Mouse (Mus musculus): ENCODE results near the gene Kctd11.
A peak's percentile ranks its signal among the peaks of the same experiment; 100 is the strongest.

Kctd11 gene

DNA sequence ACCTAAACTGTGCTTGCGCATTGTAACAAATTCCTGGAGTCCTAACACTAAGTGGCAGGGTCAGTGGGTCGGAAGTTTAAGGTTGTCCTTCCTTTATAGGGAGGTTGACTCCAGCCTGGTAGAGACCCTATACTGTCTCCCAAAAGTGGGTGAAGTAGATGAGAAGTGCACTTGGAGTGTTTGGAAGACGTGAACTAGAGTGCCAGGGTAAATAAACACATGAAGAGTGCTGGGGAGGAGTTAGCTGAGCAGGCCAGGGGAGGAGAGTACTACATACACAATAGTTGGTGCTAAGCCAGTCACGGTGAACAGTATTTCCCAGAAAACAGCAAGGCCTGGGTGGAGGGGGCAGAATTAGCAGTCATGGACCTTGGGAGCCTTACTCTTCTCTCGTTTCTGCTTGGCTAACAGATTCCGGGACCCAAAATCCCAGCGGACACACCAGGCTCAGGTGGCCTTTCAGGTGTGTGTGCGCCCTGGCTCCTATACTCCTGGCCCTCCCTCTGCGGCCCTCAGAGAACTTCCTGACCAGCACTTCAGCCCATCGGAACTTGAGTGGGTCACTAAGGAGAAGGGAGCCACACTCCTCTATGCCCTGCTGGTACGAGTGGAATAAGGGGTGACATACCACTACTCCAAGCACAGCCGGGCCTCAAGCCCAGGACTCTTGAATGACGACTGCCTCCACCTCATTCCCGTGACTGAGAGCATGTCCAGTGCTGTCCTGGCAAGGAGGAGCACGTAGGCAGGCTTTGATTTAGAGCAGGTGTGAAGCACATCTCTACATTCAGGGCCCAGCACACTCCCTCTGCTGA is 31.7 kb upstream of the Kctd11 start:
- DNase-seq (ENCODE audit: low spot score), result no peak

DNA sequence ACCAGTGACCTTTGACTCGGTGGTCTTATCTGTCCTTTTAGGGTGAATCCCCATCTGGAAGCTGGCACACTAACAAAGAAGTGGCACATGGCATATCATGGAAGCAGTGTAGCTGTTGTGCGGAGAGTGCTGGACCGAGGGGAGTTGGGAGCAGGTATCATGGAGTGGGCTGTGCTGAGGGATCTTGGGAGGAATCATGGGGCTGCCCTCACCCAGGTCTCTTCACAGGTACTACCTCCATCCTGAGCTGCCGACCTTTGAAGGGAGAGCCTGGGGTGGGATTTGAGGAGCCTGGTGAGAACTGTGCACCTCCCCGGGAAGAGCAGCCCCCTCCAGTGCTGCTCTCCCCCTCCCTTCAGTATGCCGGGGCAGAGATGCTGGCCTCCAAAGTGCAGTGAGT is 30.5 kb upstream of the Kctd11 start:
- DNase-seq (ENCODE audit: low spot score), result no peak

DNA sequence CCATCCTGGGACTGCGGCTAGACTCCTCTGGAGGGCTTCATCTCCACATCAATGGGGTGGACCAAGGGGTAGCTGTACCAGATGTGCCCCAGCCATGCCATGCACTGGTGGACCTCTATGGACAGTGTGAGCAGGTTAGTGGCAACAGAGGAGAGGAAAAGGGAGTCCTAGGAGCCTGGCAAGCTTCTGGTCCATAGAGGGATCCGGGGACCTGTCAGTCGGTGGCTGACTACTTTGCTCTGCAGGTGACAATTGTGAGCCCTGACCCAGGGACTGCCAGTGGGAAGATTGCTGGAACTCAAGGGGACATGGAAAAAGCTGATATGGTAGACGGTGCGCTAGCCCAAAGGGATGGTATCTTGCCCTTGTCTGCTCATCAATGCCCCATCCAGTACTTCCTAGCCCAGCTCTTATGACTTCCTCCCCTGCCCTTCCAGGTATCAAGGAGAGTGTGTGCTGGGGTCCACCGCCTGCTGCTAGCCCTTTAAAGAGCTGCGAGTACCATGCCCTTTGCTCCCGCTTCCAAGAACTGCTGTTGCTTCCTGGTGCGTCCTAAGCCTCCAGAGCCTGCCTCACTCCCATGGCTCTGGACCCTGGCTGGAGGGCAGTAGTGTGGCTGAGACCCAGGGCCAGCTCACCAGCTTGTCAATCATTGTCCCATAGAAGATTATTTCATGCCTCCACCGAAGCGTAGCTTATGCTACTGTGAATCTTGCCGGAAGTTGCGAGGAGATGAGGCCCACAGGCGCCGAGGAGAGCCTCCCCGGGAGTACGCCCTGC is 29.8 kb upstream of the Kctd11 start:
- no peak for DNase-seq (ENCODE audit: low spot score)

DNA sequence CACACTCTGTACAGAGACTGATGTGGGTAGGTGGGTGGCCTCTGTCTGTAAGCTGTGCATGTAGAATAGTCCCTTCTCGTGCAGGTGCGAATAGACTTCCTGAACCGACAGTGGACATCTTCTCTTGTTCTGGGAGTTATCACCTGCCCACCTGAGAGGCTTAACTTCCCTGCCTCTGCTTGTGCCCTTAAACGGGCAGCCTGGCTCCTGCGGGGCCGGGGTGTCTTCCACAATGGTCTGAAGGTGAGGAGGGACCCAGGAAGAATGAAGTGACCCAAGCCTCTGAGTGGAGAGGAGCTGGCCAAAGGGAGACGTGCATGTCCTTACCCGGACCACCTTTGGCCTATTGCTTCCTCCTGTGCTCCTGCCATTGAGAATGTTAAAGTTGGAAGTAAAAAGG is 29.0 kb upstream of the Kctd11 start:
- no peak for DNase-seq (ENCODE audit: low spot score)

DNA sequence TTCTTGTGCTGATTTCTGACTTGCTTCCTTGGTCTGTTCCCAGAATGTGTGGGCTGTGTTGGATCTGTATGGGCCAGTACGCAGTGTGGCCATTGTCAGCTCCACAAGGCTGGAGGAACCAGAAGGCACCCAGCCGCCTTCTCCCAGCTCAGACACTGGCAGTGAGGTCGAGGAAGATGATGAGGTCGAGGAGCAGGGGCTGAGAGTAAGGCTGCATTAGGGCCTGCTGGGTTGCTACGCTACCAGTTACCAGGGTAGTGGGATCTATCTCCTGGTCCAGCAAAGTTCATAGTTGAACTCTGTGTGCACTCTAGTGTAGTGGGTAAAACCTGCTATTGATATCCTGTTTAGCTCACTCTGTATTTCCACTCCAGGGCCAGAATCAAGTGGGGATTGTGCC is 28.0 kb upstream of the Kctd11 start:
- no peak for DNase-seq (ENCODE audit: low spot score)

DNA sequence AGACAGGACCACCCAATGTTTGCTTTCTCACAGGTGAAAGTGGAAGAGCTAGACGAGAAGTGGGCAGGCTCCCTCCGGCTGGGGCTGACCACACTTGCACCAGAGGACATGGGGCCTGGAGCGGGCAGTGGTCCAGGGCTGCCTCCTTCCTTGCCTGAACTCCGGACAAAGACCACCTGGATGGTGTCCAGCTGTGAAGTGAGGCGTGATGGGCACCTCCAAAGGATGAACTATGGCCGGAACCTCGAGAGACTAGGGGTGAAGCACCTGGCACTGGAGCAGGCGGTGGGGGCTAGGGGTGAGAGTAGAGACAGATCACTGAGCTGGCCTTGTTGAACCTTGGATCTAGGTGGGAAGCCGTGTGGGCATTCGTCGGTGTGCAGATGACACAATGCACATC is 27.4 kb upstream of the Kctd11 start:
- DNase-seq (ENCODE audit: low spot score), result no peak

DNA sequence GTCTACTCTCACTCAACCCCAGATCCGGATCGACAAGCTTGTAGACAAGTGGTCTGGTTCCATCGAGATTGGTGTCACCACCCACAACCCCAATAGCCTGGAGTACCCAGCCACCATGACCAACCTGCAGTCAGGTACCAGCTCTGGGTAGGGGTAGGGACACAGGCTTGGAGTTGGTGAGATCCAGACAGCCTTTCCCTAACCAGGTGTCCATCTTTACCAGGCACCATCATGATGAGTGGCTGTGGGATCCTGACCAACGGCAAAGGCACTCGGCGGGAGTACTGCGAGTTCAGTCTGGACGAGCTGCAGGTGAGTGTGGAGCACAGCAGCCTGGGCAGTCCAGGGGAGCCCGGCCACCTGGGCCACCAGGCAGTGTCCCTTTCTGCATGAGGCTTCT is 23.1 kb upstream of the Kctd11 start:
- no peak for DNase-seq (ENCODE audit: low spot score)

DNA sequence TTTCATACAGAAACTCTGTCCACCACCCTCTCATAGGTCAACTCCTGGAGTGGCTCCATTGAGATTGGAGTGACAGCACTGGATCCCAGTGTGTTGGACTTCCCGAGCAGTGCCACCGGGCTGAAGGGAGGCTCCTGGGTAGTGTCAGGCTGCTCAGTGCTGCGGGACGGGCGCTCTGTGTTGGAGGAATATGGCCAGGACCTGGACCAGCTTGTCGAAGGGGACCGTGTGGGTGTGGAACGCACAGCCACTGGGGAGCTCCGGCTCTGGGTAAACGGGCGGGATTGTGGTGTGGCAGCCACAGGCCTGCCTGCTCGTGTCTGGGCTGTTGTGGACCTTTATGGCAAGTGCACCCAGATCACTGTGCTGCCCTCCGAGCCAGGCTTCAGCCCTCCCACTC is 21.8 kb upstream of the Kctd11 start:
- DNase-seq (ENCODE audit: low spot score), result no peak

DNA sequence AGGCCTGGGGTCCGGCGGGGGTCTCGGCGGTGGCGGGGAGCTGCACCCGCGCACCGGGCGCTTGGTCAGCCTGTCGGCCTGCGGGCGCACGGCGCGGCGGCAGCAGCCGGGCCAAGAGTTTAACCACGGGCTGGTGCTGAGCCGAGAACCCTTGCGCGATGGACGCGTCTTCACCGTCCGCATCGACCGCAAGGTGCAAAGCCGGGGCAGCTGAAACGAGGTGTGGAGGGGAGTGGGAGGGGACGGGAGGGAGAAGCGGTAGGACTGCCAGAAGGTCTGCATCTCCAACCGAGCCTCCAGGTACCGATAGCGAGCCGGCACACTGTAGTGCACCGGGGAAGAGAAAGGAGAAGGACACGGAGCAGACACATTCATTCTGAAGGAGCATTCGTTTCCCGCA is 20.8 kb upstream of the Kctd11 start:
- DNase-seq (ENCODE audit: low spot score), result peak; percentile 40

DNA sequence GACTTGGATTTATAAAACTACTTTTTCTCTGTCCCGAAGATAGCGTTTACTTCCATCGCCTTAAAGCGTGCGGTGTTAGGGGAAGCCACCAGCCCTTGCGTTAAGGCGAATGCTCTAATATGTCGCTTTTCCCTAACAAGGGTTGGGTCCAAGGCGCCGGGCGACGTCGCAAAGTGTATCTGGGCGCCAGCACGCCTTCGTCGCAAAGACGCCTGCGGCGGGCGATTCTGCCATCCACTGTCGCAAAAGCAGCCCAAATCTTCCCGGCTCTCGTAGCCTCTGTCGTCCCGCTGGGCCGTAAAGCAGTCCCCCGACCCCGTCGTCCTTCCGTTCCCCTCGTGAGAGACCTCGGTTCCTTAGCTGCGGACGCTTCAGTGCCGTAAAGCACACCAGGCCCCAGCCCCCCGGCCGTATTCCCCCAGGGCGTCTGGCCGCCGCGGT is 20.2 kb upstream of the Kctd11 start:
- peak; percentile 99 for DNase-seq (ENCODE audit: low spot score)

DNA sequence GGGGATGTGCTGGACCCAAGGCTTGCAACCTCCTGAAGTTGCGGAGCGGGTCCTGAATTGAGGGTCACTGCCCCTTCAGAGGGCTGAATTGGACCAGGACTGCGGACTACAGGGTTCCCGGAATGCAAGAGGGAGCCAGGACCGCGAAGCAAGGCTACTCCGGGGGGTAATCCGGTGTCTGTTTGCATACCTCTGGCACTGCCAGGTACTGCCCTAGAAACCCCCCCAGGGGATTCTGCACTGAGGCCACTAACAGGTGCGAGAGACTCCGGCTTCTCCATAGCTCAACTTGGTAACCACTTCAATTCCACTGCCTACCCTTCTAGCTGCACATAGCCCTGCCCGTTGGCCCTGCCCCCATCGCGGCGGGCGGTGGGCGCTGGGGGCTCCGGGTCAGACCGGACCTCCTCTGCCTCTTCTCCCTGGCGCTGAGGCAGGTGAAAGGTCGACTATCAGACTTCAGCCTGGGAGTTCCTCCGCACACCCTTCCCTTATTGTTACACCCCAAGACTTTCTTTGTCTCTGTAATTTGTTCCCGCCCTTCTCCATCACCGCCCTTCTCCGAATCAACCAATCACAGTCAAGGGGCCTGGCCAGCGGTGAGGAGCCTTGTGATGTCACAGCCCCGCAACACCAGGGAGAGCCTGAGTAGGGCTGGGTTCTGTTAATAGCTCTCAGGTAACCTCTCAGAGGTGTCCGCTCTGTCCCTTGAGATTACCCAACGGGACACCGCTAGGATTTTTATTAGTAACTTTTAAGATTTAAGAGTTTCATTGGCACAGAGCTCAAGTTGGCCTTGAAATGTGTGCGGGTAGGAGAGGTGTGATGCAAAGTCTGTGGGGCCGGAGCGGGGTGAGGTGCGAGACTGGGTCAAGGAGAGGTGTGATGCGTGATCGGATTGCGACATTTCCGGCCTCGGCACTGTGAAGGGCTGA is 19.5 kb upstream of the Kctd11 start, which contains the start of the genes 2810408A11Rik and Neurl4:
Gene 2810408A11Rik (minus strand): TSS at position 517 of the 935 bp plus-strand sequence.
Gene Neurl4 (plus strand): TSS at position 602 of the 935 bp plus-strand sequence.
- peak; percentile 97 for DNase-seq (ENCODE audit: low spot score)

DNA sequence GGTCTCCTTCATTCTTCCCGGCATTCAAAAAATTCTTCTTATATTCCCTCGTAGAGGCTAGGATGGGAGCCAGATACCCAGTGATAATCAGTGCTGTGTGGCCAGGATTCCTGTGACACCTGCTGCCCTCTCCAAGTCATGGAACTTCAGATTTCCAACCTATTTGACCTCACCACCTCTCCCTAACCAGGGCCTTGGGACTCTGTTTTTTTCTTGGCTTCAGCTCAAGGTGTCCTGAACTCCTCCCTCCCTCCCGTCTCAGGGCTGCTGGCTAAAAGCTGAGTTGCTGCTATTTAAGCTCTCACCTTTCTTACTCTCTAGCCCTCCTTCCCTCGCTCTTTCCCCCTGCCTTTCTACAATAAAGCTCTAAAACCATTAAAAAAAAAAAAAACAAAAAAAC is 18.7 kb upstream of the Kctd11 start:
- peak; percentile 44 for DNase-seq (ENCODE audit: low spot score)

DNA sequence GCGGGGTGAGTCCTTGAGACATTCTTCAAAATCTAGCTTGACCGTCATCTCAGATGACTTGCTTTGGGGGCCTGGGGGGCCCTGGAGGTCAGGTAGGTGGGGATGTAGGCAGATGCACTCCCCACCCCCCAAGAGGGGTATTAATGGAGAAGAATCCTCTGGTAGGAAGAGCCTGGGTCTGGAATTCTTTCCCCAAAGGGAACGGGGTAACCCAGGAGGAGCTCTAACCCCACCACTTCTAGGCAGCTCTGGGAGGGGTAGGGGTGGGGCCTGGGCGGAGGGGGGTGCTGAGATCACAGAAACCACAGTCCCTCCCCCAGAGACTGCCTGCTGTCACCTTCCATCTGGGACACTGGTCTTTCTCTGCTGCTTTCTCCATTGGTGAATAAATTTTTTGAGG is 14.1 kb upstream of the Kctd11 start, which contains the start of gene Acap1:
Gene Acap1 (minus strand): TSS at position 249 of the 400 bp plus-strand sequence.
- DNase-seq (ENCODE audit: low spot score), result no peak

DNA sequence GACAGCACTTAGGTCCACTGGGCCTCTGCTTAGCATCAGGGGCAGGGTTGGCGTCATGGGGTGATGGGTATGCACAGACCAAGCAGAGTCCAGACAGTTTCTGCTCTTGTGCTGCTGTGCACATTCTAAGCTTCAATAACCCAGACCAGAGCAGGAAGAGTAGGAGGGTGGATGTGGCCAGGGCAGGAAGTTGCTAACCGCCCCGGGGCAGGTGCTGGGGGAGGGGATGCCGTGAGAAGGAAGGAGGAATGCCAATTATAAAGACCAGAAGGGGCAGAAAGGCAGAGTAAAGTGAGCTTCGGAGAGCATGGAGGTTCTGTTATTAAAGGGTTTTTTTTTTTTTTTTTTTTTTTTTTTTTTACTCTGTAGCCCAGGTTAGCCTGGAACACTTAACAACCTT is 13.5 kb upstream of the Kctd11 start:
- DNase-seq (ENCODE audit: low spot score), result no peak

DNA sequence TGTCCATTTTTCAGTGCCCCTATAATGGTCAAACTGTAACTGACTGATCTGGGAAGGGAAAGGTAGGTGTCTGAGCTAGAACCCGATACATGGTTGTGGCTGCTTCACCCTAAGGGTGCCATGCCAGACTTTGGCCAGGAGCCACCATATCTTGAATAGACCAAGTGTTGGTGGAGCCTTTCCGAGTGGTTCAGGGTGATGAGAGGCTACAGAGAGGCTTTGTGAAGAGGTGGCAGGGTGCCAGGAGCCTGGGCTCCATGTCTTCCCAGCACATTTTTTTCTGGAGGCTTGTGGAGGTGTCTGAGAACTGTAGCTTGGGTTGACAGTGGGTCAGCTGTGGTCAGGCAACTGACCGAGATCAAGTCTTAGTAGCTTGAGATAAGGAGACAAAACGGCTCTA is 10.3 kb upstream of the Kctd11 start:
- DNase-seq (ENCODE audit: low spot score), result no peak

DNA sequence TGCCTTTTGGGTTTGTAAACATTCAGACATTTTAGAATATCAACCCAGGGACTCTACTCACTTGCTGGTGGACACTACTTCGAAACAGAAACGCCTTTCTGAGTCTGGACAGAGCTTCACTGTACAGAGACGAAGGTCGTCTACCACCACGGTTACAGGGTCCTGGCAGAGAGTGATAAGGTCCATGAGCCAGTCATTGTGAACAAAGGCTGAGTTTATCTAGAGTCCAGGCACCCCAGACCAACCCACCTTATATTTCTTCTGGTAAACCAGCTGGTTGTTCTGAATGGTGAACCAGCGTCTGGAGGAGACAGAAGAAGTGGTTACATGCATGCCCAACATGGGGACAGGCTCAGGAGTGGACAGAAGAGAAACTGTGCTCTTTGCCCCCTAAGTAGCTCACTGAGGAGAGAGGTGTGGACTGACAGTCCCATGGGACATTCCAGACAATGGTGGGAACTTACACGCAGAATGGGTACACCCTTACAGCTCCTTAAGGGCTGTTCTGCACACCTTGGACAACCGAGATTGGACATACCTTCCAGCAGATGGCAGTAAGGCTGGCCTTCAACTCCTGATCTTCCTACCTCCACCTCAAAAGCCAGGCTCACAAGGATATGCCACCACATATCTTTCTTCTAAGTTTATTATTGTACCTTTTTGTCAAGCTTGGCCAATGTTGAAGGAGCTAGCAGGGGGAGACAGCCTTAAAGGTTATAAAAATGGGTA is 5.9 kb upstream of the Kctd11 start:
- peak; percentile 40 for DNase-seq (ENCODE audit: low spot score)

DNA sequence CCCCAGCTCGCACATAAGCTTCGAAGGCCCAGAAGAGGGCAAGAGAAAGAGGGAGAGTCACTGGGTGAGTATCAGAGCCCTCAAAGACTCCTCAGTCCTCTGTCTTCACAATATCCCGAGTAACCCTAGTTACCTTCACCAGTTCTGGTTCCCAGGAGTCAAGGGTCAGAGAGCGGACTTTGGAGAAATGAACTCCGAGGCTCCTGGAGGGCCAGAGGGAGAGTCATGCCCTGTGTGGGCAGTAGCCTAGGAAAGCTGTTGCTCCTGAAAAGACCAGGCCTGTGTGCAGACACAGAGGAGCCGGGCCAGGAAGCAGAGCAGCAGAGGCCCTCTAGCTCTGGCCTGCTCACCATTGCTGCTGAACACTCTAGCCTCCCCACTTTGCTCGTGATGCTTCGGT is 3.5 kb upstream of the Kctd11 start:
- DNase-seq (ENCODE audit: low spot score), result no peak

DNA sequence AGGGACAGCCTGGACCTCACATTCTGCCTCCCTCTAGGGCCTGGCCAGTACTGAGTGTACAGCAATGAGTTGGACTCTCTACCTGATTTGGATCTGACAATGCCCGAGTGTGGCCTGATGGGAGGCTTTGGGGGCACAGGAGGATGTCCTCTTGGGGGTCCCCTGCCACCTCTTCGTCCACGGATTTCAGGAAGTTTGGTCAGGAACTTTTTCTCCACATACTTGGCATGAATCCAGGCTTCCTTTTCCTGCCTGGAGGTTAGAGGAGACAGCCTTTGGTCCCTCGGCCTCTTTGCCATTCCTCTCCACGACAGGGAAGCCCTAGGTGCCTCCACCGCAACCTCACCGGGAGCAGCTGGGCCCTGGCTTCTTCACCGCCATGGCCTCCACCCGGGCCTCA is 3.0 kb upstream of the Kctd11 start:
- no peak for DNase-seq (ENCODE audit: low spot score)

DNA sequence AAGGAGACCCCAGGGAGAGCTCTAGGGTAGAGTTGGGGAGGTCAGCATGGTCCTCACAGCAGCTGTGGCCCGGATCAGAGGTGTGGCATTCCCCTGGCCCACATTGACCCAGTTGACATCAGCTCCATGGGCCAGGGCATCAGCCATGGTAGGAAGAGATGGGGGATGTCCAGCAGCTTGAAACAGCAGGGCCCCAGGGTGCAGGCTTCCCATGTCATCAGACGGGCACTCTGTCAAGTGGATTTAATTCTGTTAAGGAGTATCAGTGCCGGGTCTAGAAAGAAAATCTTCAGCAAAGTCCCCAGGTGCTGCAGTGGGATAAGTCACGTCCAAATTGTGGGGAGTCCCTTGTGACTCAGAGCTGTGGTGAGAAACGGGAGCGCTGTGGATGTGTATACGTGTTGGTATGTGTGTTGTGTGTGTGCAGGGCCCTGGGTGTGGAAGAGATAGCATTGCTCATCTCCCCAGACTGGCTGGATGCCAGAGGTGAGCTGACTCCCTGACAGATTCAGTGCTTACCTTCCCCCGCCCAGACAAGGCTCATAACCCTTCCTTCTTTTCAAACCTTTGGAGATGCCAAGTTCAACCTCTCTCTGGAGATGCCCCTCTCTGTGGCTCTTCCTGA is 2.4 kb upstream of the Kctd11 start:
- DNase-seq (ENCODE audit: low spot score), result no peak

DNA sequence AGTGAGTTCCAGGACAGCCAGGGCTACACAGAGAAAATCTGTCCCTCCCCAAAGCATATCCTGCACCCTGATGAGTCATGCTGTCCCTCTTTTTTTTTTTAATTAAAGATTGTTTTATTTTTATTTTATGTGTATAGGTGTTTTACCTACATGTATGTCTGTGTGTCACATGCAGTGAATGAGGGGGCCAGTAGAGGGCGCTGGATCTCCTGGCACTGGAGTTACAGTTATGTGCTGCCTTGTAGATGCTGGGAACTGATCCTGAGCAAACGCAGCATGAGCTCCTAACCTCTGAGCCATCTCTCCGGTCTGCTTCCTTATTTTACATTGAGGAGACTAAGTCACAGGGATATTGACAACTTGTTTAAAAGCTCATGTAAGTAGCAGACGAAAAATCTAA is 1.9 kb upstream of the Kctd11 start:
- DNase-seq (ENCODE audit: low spot score), result no peak

Data from embryo, embryonic 10 days (tissue).